Mouse (Mus musculus): Measurements from ENCODE around the gene Rps29. TPM values are rescaled to one million over a fixed set of nuclear protein-coding genes. Genes with fewer than 3 reads are reported as not detected.

Rps29 gene
- polyA plus RNA-seq, 1 experiment from 2014 or later: 1,783 TPM

- 92% methylated on average over 5 of the region's 5 CpGs for WGBS
- Histone ChIP-seq H3K4me2 (no peak overlapping the region), H3K9ac (no peak overlapping the region), H3K36me3 (ENCODE audit: poor library complexity, severe bottlenecking) (no peaks in the 10 kb centered on the region), H3K27ac (no peak overlapping the region), H3K4me1 (no peaks in the 10 kb centered on the region), H3K27me3 (no peaks in the 10 kb centered on the region), H3K9me3 (replicated peaks) (no peaks in the 10 kb centered on the region), H3K4me3 (no peak overlapping the region)
- no peak for ATAC-seq
Observed at GRCm38 (mm10) chr12:69147166-69147735, 11.7 kb downstream of the Rps29 start.

- no peak for ATAC-seq
- Histone ChIP-seq H3K9me3 (replicated peaks) (no peaks in the 10 kb centered on the region), H3K4me2 (no peak overlapping the region), H3K27ac (no peak overlapping the region), H3K36me3 (ENCODE audit: poor library complexity, severe bottlenecking) (no peaks in the 10 kb centered on the region), H3K4me3 (no peak overlapping the region), H3K9ac (no peak overlapping the region), H3K27me3 (no peaks in the 10 kb centered on the region), H3K4me1 (no peaks in the 10 kb centered on the region)
- WGBS: 71% methylated on average over 6 of the region's 6 CpGs
Observed at GRCm38 (mm10) chr12:69143460-69143859, 15.5 kb downstream of the Rps29 start.

DNA sequence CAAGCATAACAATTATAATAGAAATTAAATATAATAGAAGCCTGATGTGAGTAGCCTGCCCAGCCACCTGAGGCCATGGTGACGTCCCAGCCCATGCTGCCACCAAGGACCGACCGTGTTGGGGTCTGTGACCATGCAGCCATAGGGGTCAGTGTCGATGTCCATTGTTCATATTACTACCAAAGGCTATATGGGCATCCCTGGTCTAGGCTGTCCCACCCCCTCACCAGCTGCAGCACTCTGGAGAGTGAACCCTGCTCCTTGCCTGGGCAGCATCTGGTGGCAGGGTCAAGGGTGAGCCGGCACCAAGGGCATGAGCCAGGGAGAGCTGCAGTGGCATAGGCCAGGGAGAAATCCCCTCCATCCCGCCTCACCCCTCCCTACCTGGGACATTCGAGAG, 19.1 kb downstream of the Rps29 start:
- Histone ChIP-seq H3K4me3 (no peak overlapping the region), H3K4me2 (no peak overlapping the region), H3K27ac (no peak overlapping the region), H3K4me1 (no peaks in the 10 kb centered on the region), H3K9ac (no peak overlapping the region), H3K9me3 (replicated peaks) (no peaks in the 10 kb centered on the region), H3K27me3 (no peaks in the 10 kb centered on the region), H3K36me3 (ENCODE audit: poor library complexity, severe bottlenecking) (no peaks in the 10 kb centered on the region)
- 92% methylated on average over 7 of the region's 7 CpGs for WGBS
- no peak for ATAC-seq

DNA sequence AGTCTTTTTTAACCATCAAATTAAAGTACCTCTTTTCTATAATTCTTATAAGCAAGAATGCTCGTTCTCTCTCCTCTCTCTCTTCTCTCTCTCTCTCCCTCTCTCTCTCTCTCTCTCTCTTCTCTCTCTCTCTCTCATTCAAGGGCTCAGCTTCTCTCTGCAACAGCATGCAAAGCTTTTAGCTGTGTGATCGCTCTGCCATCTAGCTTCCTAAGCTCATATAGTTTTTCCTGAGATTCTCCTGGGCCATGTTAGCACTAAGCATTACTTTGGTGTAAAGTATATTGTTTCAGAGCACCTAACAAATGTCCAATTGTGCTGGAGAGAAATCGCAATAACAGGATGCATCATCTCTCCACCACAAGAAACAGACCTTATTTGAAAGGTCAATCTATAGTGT, 19.8 kb downstream of the Rps29 start:
- Histone ChIP-seq H3K4me1 (no peaks in the 10 kb centered on the region), H3K9ac (no peak overlapping the region), H3K4me2 (no peak overlapping the region), H3K36me3 (ENCODE audit: poor library complexity, severe bottlenecking) (no peaks in the 10 kb centered on the region), H3K27ac (no peak overlapping the region), H3K27me3 (no peaks in the 10 kb centered on the region), H3K4me3 (no peak overlapping the region), H3K9me3 (replicated peaks) (no peaks in the 10 kb centered on the region)
- no peak for ATAC-seq
- 91% methylated on average over 3 of the region's 3 CpGs for WGBS

GRCm38 (mm10) chr12:69131981-69132380, 27.0 kb downstream of the Rps29 start:
- H3K36me3 ChIP-seq (ENCODE audit: poor library complexity, severe bottlenecking): no peaks in the 10 kb centered on the region
- H3K4me2 ChIP-seq: no peak overlapping the region
- H3K27me3 ChIP-seq: no peaks in the 10 kb centered on the region
- H3K9ac ChIP-seq: no peak overlapping the region
- H3K4me1 ChIP-seq: no peaks in the 10 kb centered on the region
- H3K27ac ChIP-seq: no peak overlapping the region
- H3K4me3 ChIP-seq: no peak overlapping the region
- 0 out of 2 replicates have a peak, but pooled peaks have one; percentile 68 for ATAC-seq
- WGBS: 8% methylated on average over 10 of the region's 10 CpGs
- H3K9me3 ChIP-seq (replicated peaks): no peaks in the 10 kb centered on the region

GRCm38 (mm10) chr12:69131267-69131666, 27.7 kb downstream of the Rps29 start:
- ATAC-seq: no peak
- Histone ChIP-seq H3K4me1 (no peaks in the 10 kb centered on the region), H3K36me3 (ENCODE audit: poor library complexity, severe bottlenecking) (no peaks in the 10 kb centered on the region), H3K4me2 (no peak overlapping the region), H3K27me3 (no peaks in the 10 kb centered on the region), H3K27ac (no peak overlapping the region), H3K4me3 (no peak overlapping the region), H3K9ac (no peak overlapping the region), H3K9me3 (replicated peaks) (no peaks in the 10 kb centered on the region)
- 86% methylated on average over 6 of the region's 6 CpGs for WGBS

- ATAC-seq: no peak
- no peaks in the 10 kb centered on the region for H3K4me1 ChIP-seq
- H3K27me3 ChIP-seq: no peaks in the 10 kb centered on the region
- no peak overlapping the region for H3K9ac ChIP-seq
- H3K9me3 ChIP-seq (replicated peaks): no peaks in the 10 kb centered on the region
- H3K4me3 ChIP-seq: no peak overlapping the region
- H3K36me3 ChIP-seq (ENCODE audit: poor library complexity, severe bottlenecking): no peaks in the 10 kb centered on the region
- no peak overlapping the region for H3K4me2 ChIP-seq
- H3K27ac ChIP-seq: no peak overlapping the region
- 75% methylated on average over 12 of the region's 12 CpGs for WGBS
Observed at GRCm38 (mm10) chr12:69130486-69130885, 28.5 kb downstream of the Rps29 start.

DNA sequence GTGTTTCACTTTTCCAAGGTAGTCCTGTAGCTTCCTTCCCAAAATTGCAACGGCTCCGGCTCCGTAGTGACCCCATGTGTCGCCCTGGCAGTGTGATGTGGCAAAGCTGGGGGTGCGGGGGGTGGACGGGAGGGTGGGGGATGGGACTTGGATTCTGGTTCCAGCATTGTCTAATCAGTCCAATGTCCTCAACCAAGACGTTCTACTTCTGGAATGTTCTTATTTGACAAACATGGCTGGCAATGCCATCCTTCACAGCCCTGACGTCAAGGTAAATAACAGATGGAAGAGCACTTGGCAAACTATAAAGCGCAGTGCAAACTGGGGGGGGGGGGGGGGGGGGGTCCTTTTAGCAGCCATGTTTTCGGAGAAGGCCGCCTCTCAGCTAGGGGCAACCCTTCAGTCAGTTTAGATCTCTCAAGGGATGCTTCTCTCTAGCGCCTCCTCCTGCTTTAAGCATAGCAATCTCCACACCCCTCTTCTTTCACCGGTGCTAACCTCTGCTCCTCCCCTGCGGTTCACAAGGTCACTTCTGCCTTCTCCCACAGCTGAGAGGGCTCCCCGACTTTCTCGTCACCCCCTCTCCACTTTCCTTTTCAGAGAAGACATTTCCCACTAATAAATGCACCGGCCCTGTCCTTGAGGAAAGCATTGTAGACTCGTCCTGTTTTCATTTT, 29.2 kb downstream of the Rps29 start:
- no peaks in the 10 kb centered on the region for H3K9me3 ChIP-seq (replicated peaks)
- H3K4me3 ChIP-seq: no peak overlapping the region
- H3K27ac ChIP-seq: no peak overlapping the region
- H3K27me3 ChIP-seq: no peaks in the 10 kb centered on the region
- 0 out of 2 replicates have a peak overlapping the region, but pooled peaks have one; percentile 24 for H3K4me2 ChIP-seq
- no peaks in the 10 kb centered on the region for H3K36me3 ChIP-seq (ENCODE audit: poor library complexity, severe bottlenecking)
- WGBS: 41% methylated on average over 17 of the region's 18 CpGs
- 0 out of 2 replicates have a peak, but pooled peaks have one; percentile 27 for ATAC-seq
- H3K4me1 ChIP-seq: no peaks in the 10 kb centered on the region
- no peak overlapping the region for H3K9ac ChIP-seq

DNA sequence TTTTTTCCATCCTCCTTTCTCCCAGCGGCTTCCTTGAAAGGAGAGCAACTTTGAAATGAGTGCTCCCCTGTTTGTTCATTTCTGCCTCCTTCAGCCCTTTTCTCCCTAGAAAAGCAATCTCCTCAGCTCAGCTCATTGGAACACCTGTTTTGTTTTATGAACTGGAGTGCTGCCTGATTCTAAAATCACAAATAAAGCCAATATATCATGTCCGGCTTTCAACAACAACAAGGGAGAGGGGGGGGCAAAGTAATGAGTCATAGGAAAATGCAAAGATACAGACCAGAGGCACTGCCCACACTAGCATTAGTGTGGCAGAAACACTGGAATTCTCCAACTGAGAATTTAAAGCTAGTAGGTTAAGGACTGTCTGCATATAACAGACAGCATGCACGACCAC, 31.4 kb downstream of the Rps29 start:
- Histone ChIP-seq H3K27me3 (no peaks in the 10 kb centered on the region), H3K4me1 (no peaks in the 10 kb centered on the region), H3K4me2 (no peak overlapping the region), H3K27ac (no peak overlapping the region), H3K9ac (no peak overlapping the region), H3K36me3 (ENCODE audit: poor library complexity, severe bottlenecking) (no peaks in the 10 kb centered on the region), H3K9me3 (replicated peaks) (no peaks in the 10 kb centered on the region), H3K4me3 (no peak overlapping the region)
- no peak for ATAC-seq
- 93% methylated on average over 3 of the region's 3 CpGs for WGBS

DNA sequence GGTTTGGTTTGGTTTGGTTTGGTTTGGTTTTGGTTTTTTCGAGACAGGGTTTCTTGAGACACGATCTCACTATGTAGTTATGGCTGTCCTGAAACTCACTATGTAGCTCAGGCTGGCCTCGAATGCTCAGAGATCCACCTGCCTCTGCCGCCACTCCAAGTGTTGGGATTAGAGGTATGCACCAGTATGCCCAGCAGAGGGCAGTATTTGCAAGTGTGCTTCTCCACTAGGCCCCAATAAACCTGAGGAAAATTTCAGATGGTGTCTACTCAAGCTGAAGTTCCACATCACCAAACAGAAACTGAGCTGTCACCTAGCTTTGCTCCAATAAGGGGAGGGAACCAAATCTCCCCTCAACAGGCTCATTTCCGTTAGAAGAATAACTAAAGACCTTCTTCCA, 31.8 kb downstream of the Rps29 start:
- Histone ChIP-seq H3K36me3 (ENCODE audit: poor library complexity, severe bottlenecking) (no peaks in the 10 kb centered on the region), H3K4me1 (no peaks in the 10 kb centered on the region), H3K4me2 (no peak overlapping the region), H3K27ac (no peak overlapping the region), H3K27me3 (no peaks in the 10 kb centered on the region), H3K4me3 (no peak overlapping the region), H3K9me3 (replicated peaks) (no peaks in the 10 kb centered on the region), H3K9ac (no peak overlapping the region)
- no peak for ATAC-seq
- 90% methylated on average over 5 of the region's 5 CpGs for WGBS

DNA sequence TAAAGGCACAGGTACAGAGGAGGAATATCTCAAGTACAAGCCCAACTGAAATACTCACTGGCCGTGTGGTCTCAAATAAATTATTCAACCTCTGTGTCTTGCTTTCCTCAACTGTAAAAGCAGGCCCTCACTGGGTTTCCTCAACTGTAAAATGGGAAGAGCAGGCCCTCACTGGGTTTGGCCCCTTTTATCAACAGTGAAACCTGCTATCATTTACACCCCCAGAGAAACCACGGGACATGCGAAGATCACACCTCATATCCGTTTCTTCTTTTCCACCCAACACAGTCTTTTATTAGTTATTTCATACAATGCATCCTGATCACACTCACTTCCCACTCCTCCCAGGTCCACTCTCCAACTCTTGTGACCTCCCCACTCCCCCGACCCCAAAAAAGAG, 33.9 kb downstream of the Rps29 start:
- no peaks in the 10 kb centered on the region for H3K36me3 ChIP-seq (ENCODE audit: poor library complexity, severe bottlenecking)
- H3K27me3 ChIP-seq: no peaks in the 10 kb centered on the region
- no peak overlapping the region for H3K27ac ChIP-seq
- no peak overlapping the region for H3K9ac ChIP-seq
- H3K4me3 ChIP-seq: no peak overlapping the region
- no peaks in the 10 kb centered on the region for H3K9me3 ChIP-seq (replicated peaks)
- no peak overlapping the region for H3K4me2 ChIP-seq
- H3K4me1 ChIP-seq: no peaks in the 10 kb centered on the region
- ATAC-seq: no peak
- WGBS: 96% methylated on average over 5 of the region's 5 CpGs

DNA sequence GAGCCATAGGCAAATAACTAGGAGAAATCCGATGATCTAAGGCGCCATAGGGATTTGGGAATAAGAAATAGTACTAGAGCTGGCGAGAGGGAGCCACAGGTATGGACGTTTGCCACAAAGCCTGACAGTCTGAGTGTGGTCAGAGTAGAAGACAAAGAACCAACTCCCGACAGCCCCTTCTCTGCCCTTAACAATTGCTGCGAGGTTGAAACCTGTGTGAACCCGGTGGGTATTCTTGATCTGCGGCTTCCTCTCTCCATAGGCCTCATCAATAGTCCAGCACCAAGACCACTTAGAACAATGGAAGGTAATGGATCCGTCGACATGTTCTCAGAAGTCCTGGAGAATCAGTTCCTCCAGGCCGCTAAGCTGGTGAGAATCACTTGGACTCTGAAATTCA, 36.2 kb downstream of the Rps29 start:
- Histone ChIP-seq H3K4me3 (no peak overlapping the region), H3K9me3 (replicated peaks) (no peaks in the 10 kb centered on the region), H3K36me3 (ENCODE audit: poor library complexity, severe bottlenecking) (no peaks in the 10 kb centered on the region), H3K4me2 (no peak overlapping the region), H3K27ac (no peak overlapping the region), H3K4me1 (no peaks in the 10 kb centered on the region), H3K27me3 (no peaks in the 10 kb centered on the region), H3K9ac (no peak overlapping the region)
- ATAC-seq: no peak
- 90% methylated on average over 11 of the region's 11 CpGs for WGBS

DNA sequence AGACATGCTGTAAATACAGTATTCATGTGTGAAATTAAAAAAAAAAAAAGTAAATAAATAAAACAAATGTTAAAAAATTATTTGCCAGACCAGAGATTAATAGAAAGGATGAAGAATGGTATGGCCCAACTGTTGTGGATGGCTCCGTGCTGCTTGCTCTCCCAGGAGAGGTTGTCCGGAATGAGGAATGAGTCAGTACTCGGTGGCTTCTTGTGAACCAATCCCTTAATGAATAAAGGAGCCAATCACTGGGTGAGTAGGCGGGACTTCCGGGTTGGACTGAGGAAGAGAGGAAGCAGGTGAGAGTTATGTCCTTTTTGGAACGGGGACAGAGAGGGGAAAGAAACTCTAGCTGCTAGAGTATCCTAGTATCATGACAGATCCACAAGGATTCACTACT, 39.1 kb downstream of the Rps29 start:
- no peak overlapping the region for H3K4me3 ChIP-seq
- H3K9me3 ChIP-seq (replicated peaks): no peaks in the 10 kb centered on the region
- 90% methylated on average over 6 of the region's 6 CpGs for WGBS
- no peak overlapping the region for H3K27ac ChIP-seq
- no peaks in the 10 kb centered on the region for H3K27me3 ChIP-seq
- no peak overlapping the region for H3K9ac ChIP-seq
- ATAC-seq: no peak
- H3K36me3 ChIP-seq (ENCODE audit: poor library complexity, severe bottlenecking): no peaks in the 10 kb centered on the region
- no peak overlapping the region for H3K4me2 ChIP-seq
- no peaks in the 10 kb centered on the region for H3K4me1 ChIP-seq

Measured in forebrain, embryonic 13.5 days (tissue).